Mouse (Mus musculus): Measurements from ENCODE around the gene Inpp5e.
A peak's percentile ranks its signal among the peaks of the same experiment; 100 is the strongest.

GRCm38 (mm10) chr2:26351358-26352290 is 57.4 kb downstream of the Inpp5e start, which contains the start of gene Dnlz:
- TF ChIP-seq POLR2A (IDR thresholded peaks at IDR 0.05; ENCODE audit: insufficient read depth, low read depth, low read length), result peak; percentile 32; the same call in 1 of the 2 replicates
- peak; percentile 50; the same call in 1 of the 2 replicates for TF ChIP-seq CTCF (IDR thresholded peaks at IDR 0.05; ENCODE audit: insufficient read depth, low read depth, low read length)
